Mouse (Mus musculus): ENCODE measurements around the gene Abhd2. TPM values are rescaled to one million over a fixed set of nuclear protein-coding genes. Genes with fewer than 3 reads are reported as not detected.
A peak's percentile ranks its signal among the peaks of the same experiment; 100 is the strongest.
"Not testable (repeated sequence)": the region's sequence is repeated elsewhere in the genome, so short reads cannot be mapped to it uniquely, and the experiment has no call there.

The Abhd2 gene
- total RNA-seq, 1 experiment from 2014 or later: 52.1 TPM

DNA sequence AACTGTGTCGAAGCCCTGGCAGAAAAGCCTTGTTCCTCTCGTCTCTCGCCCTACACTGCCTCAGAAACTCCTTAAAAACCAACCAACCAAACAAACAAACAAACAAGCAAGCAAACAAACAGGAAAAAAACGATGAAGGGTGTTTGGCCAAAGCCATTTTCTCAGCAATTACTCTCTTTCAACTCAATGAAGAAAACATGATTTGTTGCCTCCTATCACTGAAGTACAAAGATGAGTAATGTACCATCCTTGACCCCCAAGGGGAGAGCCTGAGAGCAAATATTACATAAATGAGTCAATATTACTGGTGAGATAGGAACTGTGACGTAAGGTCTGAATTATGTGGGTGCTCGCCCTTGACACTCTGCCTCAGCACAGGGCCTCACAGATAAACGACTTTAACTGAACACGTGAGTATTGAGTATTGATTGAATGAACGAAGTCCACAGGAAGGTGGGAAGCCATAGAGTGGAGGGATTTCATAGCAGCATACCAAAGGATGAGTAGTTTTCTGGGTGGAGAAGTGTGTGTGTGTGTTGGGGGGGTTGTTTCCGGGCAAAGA lies 13.9 kb upstream of the Abhd2 start:
- no peak for ATAC-seq (ENCODE audit: extremely low read depth, insufficient number of reproducible peaks, low FRiP score, poor library complexity, severe bottlenecking)

DNA sequence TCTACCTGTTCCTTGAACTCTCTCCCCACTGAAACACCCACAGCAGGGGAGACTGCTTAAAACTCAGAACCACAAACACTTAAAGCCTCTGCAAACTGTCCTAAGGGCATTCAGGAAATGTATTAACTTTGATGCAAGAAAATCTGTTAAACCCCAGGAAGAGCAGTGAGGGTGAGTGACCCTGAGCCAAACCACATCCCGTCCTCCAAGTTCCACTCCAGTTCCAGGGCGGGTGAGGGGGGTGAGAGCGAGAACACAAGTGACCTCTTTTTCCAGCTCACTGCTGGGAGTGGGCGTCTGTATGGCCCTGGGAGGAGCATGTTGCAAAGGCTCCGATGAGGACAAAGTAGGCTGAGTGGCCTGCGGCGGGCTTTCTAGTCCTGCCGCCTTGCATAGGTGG lies 10.5 kb upstream of the Abhd2 start:
- ATAC-seq (ENCODE audit: extremely low read depth, insufficient number of reproducible peaks, low FRiP score, poor library complexity, severe bottlenecking): no peak

DNA sequence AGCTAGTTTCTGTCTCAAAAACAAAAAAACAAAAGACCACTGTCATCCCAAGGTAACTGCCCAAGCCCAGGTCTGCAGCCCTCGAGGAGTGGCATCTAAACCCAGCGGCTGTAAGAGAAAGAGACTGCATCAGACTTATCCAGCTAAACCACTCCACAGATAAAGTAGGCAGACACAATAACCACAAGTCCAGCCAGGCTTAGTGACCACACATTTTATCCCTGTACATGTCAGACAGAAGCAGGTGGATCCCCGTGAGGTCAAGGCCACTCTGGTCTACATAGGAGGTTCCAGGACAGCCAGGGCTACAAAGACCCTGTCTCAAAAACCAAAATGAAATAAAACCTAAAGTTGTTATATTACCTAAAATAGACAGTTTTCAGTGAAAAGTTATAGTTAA lies 9.2 kb upstream of the Abhd2 start:
- ATAC-seq (ENCODE audit: extremely low read depth, insufficient number of reproducible peaks, low FRiP score, poor library complexity, severe bottlenecking): no peak

DNA sequence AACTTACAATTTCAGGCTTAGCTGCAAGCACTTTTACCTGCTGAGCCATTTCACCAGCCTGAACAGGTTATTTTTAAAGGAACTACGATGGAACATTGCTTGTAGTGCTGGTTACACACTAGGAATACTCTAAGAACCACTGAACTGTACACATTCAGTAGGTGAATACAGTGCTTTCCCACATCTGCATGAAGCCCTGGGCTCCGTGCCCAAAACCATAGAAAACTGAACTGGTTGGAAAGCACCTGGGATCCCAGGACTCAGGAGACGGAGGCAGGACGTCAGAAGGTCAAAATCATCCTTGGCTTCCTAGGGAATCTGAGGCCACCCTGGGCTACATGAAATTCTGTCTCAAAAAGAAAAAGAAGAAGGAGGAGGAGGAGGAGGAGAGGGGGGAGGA lies 6.8 kb upstream of the Abhd2 start:
- no peak for ATAC-seq (ENCODE audit: extremely low read depth, insufficient number of reproducible peaks, low FRiP score, poor library complexity, severe bottlenecking)

DNA sequence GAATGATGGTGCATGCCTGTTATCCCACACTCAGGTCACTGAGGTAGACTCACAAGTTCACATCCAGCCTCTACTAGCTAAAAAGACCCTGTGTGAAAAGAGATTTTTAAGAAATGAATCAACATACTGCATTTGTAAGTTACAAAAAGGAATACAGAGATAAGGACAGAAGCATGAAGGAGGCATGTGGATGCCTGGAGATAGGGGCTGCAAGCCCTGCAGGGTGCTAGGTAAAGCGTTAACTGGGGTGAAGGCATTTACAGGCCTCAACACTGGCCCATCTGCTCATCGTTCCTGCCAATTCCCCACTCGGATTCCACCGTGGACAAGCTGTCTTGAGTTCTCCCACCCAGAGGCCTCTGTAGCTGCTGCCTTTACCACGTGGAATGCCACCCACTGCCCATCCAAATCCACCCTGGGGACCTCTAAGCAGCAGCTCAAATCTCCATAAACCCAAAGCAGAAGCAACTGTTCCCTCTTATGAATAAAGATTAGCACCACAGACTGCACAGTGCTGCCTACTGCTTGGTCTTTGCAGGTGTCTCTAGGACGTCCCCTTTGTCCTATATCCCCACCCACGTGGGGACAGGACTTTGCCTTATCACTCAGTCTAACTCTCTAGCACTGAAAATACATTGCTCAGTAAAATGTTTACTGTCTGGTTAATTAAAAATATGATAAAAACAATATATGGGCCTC lies 5.2 kb upstream of the Abhd2 start:
- ATAC-seq (ENCODE audit: extremely low read depth, insufficient number of reproducible peaks, low FRiP score, poor library complexity, severe bottlenecking): no peak

DNA sequence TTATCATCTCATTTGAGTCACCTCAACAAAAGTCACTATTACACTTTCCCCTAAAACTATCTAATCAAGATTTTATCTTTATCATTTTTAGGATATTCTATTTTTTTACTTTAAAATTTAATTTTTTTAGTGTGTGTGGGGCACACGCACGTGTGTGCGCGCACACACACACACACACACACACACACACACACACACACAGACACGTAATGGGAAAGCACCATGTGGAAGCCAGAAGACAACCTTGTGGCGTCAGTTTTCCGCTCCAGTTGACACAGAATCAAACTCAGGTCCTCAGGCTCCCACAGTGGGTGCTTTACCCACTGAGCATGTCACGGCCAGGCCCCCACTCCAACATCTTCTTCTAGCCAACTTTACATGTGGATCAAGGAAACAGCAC lies 4.1 kb upstream of the Abhd2 start:
- no peak for ATAC-seq (ENCODE audit: extremely low read depth, insufficient number of reproducible peaks, low FRiP score, poor library complexity, severe bottlenecking)

DNA sequence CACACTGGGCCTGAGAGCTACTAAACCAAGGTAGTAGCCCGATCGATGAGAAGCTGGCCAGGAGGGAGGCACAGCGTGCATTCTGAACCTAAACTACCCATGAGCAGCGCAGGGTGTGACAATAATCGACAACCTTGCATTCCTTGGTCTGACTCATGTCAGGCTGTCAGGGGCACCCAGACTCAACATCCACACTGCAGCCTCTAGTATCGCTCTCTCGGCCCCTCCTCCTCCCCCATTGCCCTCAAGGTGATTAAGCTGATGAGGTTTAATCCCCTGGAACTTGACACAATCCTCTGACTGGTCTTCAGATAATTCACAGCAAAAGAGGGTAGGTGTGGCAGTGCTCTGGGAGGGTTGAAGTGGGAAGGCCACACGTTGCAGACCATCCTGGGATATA lies 3.6 kb upstream of the Abhd2 start:
- no peak for ATAC-seq (ENCODE audit: extremely low read depth, insufficient number of reproducible peaks, low FRiP score, poor library complexity, severe bottlenecking)

DNA sequence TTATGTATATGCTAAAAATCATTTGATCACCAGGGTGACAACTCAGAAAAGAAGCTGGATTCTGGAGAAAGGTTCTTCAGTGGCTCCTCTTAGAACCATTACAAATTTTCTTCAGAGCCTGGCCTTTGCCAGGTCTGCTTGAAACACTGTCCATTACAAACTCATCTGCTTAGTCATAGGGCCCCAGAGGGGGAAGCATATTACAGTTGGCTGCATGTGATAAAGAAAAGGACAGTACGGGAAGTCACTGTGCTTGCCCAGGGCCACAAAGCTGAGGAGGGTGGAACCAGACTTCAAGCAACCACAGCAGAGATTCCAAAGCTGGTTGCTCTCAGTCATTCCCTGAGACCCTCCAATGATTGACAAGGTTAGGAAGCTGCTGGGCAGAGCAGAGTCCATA lies 3.1 kb upstream of the Abhd2 start:
- ATAC-seq (ENCODE audit: extremely low read depth, insufficient number of reproducible peaks, low FRiP score, poor library complexity, severe bottlenecking): no peak

DNA sequence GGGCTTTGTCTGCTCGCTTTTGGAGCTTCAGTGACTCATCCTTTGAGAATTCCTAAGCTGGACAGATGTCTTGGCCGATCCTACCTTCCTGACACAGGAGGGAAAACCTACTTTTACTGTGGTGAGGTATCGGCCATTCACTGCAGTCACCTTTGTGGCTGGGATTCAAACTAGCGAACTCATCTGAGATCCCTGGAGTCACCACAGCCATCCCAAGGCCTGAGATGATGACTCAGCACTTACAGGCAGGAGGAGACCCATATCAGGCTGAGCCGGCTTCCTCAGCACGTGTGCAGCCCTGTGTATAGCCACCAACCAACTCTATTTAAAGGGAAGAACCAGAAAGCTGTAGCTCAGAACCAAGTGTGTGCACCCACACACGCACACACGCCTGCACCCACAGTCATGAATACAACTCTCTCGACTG lies 2.0 kb upstream of the Abhd2 start:
- ATAC-seq (ENCODE audit: extremely low read depth, insufficient number of reproducible peaks, low FRiP score, poor library complexity, severe bottlenecking): no peak

DNA sequence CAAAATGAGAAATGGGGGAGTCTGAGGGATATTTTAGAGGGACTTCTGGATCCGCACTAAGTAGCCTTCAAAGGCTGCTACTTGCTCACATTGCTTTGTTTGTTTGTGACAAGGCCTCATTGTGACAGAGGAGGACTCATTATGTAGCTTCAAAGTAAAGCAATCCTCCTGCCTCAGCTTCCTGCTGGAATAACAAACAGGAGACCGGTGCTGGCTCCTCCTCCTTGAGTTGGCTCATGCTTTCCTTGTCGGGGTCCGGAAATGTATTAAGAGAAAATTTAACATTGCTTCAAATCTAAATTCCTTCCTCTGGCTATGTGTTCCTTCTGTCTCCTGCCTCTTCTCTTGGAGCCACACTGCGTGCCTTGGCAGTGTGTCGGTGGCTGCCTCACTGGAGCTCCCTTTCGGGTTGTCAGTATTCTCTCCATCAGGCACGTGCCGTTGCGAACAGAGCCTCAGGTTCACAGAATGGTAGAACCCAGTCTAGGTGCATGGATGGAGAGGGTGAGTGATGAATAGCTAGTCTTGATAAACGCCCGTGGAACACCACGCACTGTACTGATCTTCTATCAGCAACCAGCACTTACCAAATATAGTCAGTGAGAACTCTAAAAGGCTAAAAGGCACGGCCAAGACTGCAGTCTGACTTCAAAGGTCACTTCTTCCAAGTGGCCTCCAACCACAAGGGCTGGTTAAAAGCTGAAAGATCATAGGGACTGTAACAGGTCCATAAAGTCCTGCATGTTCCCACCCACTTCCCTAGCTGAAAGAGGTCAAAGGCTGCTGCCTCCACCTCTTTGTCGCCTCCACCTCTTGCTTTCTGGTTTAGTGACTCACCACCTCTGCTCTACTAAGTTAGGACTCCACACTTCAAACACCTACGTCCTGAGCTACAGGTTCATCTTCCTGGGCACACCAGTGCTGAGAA lies 874 bp upstream of the Abhd2 start:
- no peak for ATAC-seq (ENCODE audit: extremely low read depth, insufficient number of reproducible peaks, low FRiP score, poor library complexity, severe bottlenecking)

DNA sequence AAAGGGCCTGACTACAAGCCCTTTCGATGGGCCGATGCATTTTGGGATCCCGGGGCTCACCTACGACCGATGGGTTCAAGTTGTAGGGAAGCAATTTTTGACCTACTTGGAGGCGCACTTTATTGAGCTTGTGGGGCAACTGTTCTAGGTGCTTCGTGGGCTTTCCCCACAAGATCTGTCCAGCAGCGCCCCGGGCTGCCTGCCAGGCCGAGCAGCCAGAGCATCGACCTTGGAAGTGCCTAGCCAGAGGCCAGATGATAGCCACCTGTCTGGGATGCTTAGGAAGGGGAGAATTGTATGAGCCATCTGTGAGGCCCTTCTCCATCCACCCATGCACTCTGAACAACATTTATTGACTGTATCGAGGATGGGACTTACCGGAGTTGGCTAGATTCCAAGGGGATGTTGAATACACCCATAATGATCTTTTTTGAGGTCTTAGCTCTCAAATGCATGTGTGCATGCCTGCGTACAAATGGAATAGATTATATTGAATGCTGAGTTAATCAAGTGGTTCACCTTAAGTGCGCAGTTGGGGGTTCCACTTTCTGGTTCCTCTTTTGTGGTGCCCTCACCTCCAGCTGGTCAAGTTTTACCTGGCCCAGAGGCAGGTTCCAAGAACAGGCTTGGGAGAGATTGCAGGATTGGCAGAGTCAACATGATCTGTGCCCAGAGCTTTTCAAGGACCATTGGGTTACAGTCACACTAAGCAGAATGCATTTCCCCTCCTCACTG lies 906 bp downstream of the Abhd2 start:
- ATAC-seq (ENCODE audit: extremely low read depth, insufficient number of reproducible peaks, low FRiP score, poor library complexity, severe bottlenecking): no peak

DNA sequence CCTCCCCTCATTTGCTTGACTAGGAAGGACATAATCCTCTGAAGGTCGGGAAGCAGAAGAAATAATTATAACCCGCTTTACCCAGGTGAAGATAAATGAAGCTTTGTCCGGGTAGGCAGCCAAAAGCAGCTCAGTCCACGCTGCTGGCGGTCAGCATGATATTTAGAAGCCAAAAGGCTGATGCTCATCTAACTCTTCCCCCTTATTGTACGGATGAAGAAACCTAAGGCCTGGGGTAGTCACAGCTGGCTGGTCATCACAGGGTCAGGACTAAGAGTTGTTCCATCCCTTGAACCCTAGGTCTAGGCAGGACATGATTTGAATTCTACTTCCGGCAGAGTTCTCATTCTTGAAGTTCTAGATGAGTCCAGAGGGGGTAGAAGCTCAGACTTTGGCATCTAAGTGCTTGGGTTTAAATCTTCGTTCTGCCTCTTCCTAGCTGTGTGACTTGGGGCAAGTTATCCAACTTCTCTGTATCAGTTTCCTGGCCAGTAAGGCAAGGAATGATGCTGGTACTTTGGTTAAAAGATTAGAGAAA lies 1.5 kb downstream of the Abhd2 start:
- ATAC-seq (ENCODE audit: extremely low read depth, insufficient number of reproducible peaks, low FRiP score, poor library complexity, severe bottlenecking): no peak

DNA sequence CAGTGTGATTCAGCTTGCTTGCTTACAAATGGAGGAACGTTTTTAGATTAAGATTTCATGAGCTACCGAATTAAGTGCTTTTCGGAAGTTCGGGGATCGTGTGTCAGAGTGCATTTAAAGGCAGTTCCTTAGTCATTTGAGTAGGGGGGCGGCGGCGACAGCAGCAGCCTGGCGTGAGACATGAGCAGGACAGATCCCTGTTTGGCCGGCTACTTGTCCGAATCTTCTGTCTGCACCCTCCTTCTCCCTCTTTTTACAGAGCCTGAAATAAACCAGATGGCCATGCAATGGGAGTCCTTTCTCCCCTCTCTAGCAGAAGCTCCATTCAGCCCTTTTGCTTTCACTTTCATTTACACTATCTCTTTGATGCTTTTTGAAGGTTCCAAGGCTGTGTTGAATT lies 2.3 kb downstream of the Abhd2 start:
- ATAC-seq (ENCODE audit: extremely low read depth, insufficient number of reproducible peaks, low FRiP score, poor library complexity, severe bottlenecking): no peak

DNA sequence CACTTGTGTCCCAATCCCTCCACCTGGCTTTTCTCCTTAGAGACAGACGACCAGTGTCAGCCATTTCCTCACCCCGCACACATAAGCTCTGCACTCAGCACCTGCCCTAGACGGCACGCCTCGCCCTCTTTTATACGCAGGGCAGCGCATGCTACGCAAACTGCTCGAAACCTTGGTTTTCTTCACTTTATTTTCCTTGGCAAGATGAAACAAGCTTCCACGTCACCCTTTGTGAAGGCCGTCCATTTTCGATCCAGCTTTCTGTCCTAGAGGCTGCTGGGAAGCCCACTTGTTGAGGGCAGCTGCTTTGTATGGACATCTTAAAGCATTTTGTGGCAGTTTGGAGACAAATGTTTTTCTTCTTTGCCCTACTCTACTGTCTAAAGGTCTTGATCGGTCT lies 5.4 kb downstream of the Abhd2 start:
- ATAC-seq (ENCODE audit: extremely low read depth, insufficient number of reproducible peaks, low FRiP score, poor library complexity, severe bottlenecking): no peak

DNA sequence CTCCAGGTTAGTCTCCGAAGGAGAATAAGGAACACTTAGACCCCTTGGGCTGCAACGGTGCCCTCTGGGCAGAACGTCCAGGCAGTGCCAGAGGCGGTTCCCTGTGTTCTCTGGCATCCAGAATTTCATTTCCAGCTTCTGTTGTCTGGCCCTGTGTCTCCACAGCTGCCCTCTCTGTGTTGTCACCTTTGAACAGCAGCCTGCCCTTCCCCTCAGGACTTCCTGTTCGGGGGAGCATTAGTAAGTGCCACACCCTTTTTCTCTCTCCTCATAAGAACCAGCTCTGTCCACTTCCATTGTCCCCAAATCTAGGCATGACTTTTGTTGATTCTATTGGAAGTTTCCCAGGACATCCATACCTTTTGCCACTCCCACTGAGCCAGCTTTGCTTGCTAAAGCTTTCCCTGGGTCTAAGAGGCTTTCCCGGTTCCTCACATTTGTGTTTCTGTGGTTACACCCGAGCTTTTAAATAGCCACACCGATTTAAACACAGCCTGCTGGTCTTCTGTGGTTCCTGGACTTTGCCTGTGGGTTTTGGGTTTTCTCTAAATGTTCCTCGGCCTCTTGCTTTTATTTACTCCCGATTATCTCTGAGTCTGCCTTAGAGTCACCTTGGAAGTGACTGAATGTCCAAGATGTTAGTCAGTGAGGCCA lies 6.5 kb downstream of the Abhd2 start:
- peak; percentile 55; the same call in 1 of the 2 replicates for ATAC-seq (ENCODE audit: extremely low read depth, insufficient number of reproducible peaks, low FRiP score, poor library complexity, severe bottlenecking)

DNA sequence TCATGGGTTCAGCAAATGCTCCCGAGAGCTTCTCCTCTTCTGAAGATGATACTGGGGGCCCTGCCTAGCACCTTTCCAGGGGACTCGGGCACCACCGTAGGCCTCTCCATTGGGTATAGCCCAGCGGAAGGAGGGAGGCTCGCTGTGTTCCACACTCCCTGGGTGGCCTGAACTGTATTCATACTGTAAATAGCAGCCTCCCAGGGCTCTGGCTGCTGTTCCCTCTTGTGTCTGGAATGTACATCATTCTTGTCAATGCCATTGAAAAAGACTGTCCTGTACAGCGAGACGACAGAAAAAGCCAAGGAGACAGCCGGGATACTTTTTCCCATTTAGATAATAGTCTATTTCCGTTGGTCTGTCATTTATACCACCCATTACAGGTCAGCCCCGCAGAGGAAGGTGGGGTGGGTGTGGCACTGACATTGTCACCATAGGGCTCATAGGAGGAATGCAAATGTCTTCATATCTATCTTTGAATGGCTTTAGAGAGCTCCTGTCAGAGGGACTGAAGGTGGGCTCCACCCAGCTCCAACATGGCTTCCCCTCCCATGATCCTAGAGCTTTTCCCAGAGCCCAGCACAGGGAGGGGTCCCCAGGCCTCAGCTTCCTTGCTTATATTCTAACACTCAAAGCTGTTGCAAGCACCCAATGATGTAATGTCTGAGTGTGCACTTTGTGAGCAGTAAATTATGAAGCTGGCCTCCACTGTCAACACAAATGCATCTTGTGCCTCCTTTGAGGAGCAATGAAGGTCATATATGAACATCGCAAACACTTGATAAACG lies 10.1 kb downstream of the Abhd2 start:
- ATAC-seq (ENCODE audit: extremely low read depth, insufficient number of reproducible peaks, low FRiP score, poor library complexity, severe bottlenecking): no peak

DNA sequence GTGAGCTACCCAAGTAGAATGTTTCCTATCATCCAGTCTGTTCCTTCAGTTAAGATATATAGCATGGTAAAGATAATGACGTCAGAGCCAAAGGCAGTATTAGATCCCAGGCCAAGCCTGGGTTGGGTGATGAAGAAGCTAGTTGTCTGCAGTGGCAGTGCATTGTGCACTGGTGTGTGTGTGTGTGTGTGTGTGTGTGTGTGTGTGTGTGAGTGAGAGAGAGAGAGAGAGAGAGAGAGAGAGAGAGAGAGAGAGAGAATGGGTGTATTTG lies 10.6 kb downstream of the Abhd2 start:
- ATAC-seq (ENCODE audit: extremely low read depth, insufficient number of reproducible peaks, low FRiP score, poor library complexity, severe bottlenecking): not testable (repeated sequence)

DNA sequence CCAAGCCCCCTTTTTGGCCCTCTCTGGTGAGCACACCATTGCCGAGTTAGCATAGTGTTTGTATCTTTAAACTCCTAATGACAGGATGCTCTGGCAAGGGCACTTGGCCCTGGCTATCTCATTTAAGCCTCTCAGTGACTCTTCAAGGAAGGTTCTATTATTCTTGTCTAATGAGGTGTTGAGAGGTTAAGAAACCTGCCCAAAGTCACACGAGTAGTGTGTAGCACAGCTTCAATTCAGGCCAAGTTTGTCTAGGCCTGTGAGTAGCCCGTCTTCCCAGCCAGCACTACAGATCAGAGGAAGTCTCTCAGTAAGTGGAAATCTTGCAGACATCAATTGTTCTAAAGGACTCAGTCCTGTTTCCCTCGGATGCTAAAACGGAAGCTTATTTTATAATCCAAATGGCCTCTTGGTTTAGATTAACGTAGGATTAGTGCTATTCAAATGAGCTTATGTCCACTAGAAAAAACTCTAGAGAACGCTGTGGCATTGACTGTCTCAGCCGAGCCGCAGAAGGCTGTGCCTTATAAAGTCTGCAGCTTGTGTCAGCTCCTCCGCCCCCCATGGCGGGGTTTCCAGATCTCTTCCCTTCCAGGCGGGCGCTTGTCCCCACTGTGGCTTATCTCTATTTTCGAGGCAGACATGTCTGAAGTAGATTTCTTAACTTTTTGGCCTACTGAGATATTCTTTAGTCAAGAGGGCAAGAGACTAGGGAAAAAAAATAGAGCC lies 11.3 kb downstream of the Abhd2 start:
- ATAC-seq (ENCODE audit: extremely low read depth, insufficient number of reproducible peaks, low FRiP score, poor library complexity, severe bottlenecking): no peak

All from neutrophil, adult 5-6 weeks (primary cell).